10 mouse cellular contexts compared by ENCODE assay signal in genomic region chr19:32869053-32869680, GRCm38 (mm10).
A peak's percentile ranks its signal among the peaks of the same experiment; 100 is the strongest.
DNase-seq lines count a peak whose midpoint lies in the region; ATAC-seq and TF ChIP-seq lines count a peak whose summit lies in the region.
"Had no signal": no experiment of that assay in that cellular context is flagged by ENCODE, and none has a peak within 500 bp of the region (broad histone marks: within the 10 kb centered on the region; RNA-seq: fewer than 3 reads in every experiment).

No protein-coding gene starts in this region.

- TF ChIP-seq CTCF in Patski (IDR thresholded peaks at IDR 0.05) = no peak
- no peak for TF ChIP-seq CTCF in small intestine, adult 2 months (IDR thresholded peaks at IDR 0.05; ENCODE audit: extremely low read depth, insufficient read length, insufficient replicate concordance, low read depth, low read length)
- no peak for TF ChIP-seq CTCF in hindbrain, postnatal 0 days (IDR thresholded peaks at IDR 0.05; ENCODE audit: low read depth)

- H3K4me3 ChIP-seq in kidney, embryonic 16.5 days (ENCODE audit: low read length) = no peak overlapping the region
- H3K4me3 ChIP-seq in small intestine, adult 2 months (ENCODE audit: low read depth, low read length) = no peak overlapping the region
- no peak overlapping the region for H3K4me3 ChIP-seq in hindbrain, postnatal 0 days (ENCODE audit: low read length)
- H3K4me3 ChIP-seq: liver, embryonic 13.5 days; neural tube, embryonic 15.5 days had no signal

- 45% methylated on average over 10 of the region's 10 CpGs for WGBS in kidney, embryonic 16.5 days
- 14% methylated on average over 10 of the region's 10 CpGs for WGBS in small intestine, adult 2 months
- WGBS in hindbrain, postnatal 0 days = 48% methylated on average over 10 of the region's 10 CpGs

- 0 out of 2 replicates have a peak, but pooled peaks cover 10% of the 10 kb centered on the region for H3K4me1 ChIP-seq in kidney, embryonic 16.5 days (ENCODE audit: insufficient read depth, low read length)
- H3K4me1 ChIP-seq in small intestine, adult 2 months (ENCODE audit: control insufficient read depth, insufficient read depth, insufficient read length, low read length) = peaks cover 12% of the 10 kb centered on the region; the same call in 1 of the 2 replicates
- H3K4me1 ChIP-seq in hindbrain, postnatal 0 days (ENCODE audit: insufficient read depth, low read length) = peaks cover 9% of the 10 kb centered on the region; the same call in 1 of the 2 replicates

- no peaks in the 10 kb centered on the region for H3K36me3 ChIP-seq in kidney, embryonic 16.5 days (ENCODE audit: insufficient read depth, low read length)
- no peaks in the 10 kb centered on the region for H3K36me3 ChIP-seq in small intestine, adult 2 months (ENCODE audit: control insufficient read depth, insufficient read depth, low read length)
- no peaks in the 10 kb centered on the region for H3K36me3 ChIP-seq in hindbrain, postnatal 0 days (ENCODE audit: insufficient read depth, low read length)
- H3K36me3 ChIP-seq: liver, embryonic 13.5 days; neural tube, embryonic 15.5 days had no signal

- peak; percentile 11 for DNase-seq in kidney, adult 8-10 months
- DNase-seq in Patski (ENCODE audit: low read depth, low spot score) = peak; percentile 41
- peak; percentile 17 for DNase-seq in kidney, postnatal 14 days
- no peak for DNase-seq in frontal cortex, postnatal 36 days (ENCODE audit: low spot score in 2 of 2)
- no peak for DNase-seq in hindbrain, postnatal 0 days (ENCODE audit: low spot score)
- DNase-seq: adrenal gland, adult 8-10 months; liver, embryonic 13.5 days had no signal

- H3K27ac ChIP-seq in kidney, embryonic 16.5 days (ENCODE audit: low read length) = no peak overlapping the region
- H3K27ac ChIP-seq in small intestine, adult 2 months (ENCODE audit: insufficient read depth, low read depth, low read length) = peak overlapping the region; percentile 98
- no peak overlapping the region for H3K27ac ChIP-seq in hindbrain, postnatal 0 days
- H3K27ac ChIP-seq: liver, embryonic 13.5 days; neural tube, embryonic 15.5 days had no signal

- TF ChIP-seq POLR2A in small intestine, adult 2 months (IDR thresholded peaks at IDR 0.05; ENCODE audit: low read depth, low read length) = no peak

- POLR2A ChIA-PET in Patski (lab: Charles Lee) = interaction anchor here (1.3 kb wide), 1 partner anchor 112 kb away, joined by 3 read pairs; the partner anchor contains the start of gene Pten

- H3K27me3 ChIP-seq in kidney, embryonic 16.5 days (ENCODE audit: insufficient read depth, low read length) = peaks cover 2% of the 10 kb centered on the region; the same call in 1 of the 2 replicates
- no peaks in the 10 kb centered on the region for H3K27me3 ChIP-seq in Patski
- no peaks in the 10 kb centered on the region for H3K27me3 ChIP-seq in small intestine, adult 2 months (ENCODE audit: control insufficient read depth, insufficient read depth, low read length)
- H3K27me3 ChIP-seq in hindbrain, postnatal 0 days (ENCODE audit: insufficient read depth, low read length) = no peaks in the 10 kb centered on the region
- H3K27me3 ChIP-seq: liver, embryonic 13.5 days; neural tube, embryonic 15.5 days had no signal

- no peak overlapping the region for H3K4me2 ChIP-seq in kidney, embryonic 16.5 days (replicated peaks; ENCODE audit: low read depth, low read length)
- H3K4me2 ChIP-seq in hindbrain, postnatal 0 days (ENCODE audit: low read depth, low read length) = no peak overlapping the region
- H3K4me2 ChIP-seq: liver, embryonic 13.5 days; neural tube, embryonic 15.5 days had no signal

- CTCF ChIA-PET in Patski (lab: Charles Lee) = interaction anchor here (1.1 to 1.4 kb wide), 2 partner anchors 13 to 15 kb away, joined by 4 read pairs; no protein-coding TSS in a partner anchor

- H3K9ac ChIP-seq in kidney, embryonic 16.5 days (replicated peaks; ENCODE audit: low read length) = no peak overlapping the region
- H3K9ac ChIP-seq in hindbrain, postnatal 0 days (replicated peaks; ENCODE audit: low read length) = no peak overlapping the region
- H3K9ac ChIP-seq: liver, embryonic 13.5 days; neural tube, embryonic 15.5 days had no signal

- H3K9me3 ChIP-seq in kidney, embryonic 16.5 days (ENCODE audit: low read length) = no peaks in the 10 kb centered on the region
- H3K9me3 ChIP-seq in hindbrain, postnatal 0 days (ENCODE audit: low read length) = no peaks in the 10 kb centered on the region
- H3K9me3 ChIP-seq: liver, embryonic 13.5 days; neural tube, embryonic 15.5 days had no signal

- ATAC-seq in kidney, embryonic 16.5 days (ENCODE audit: low FRiP score, low TSS enrichment) = no peak
- ATAC-seq in Patski = peak; percentile 90
- no peak for ATAC-seq in hindbrain, postnatal 0 days

- in situ Hi-C loops in Patski (cut with MboI; ENCODE audit: low pct_unique_long_range_greater_than_20kb) = no loop called here

Comparison
In these comparisons a context has a peak if more than half of its experiments do, and no peak if none do; other contexts are left out.
1. DNase-seq: peak in kidney, adult 8-10 months (2 of 2), Patski (single experiment) and kidney, postnatal 14 days (single experiment); none in frontal cortex, postnatal 36 days (0 of 2) and hindbrain, postnatal 0 days (single experiment).